Mouse (Mus musculus): ENCODE measurements around the gene Mxra7.
A peak's percentile ranks its signal among the peaks of the same experiment; 100 is the strongest.
"Not testable (repeated sequence)": the region's sequence is repeated elsewhere in the genome, so short reads cannot be mapped to it uniquely, and the experiment has no call there.

Mxra7 gene

DNA sequence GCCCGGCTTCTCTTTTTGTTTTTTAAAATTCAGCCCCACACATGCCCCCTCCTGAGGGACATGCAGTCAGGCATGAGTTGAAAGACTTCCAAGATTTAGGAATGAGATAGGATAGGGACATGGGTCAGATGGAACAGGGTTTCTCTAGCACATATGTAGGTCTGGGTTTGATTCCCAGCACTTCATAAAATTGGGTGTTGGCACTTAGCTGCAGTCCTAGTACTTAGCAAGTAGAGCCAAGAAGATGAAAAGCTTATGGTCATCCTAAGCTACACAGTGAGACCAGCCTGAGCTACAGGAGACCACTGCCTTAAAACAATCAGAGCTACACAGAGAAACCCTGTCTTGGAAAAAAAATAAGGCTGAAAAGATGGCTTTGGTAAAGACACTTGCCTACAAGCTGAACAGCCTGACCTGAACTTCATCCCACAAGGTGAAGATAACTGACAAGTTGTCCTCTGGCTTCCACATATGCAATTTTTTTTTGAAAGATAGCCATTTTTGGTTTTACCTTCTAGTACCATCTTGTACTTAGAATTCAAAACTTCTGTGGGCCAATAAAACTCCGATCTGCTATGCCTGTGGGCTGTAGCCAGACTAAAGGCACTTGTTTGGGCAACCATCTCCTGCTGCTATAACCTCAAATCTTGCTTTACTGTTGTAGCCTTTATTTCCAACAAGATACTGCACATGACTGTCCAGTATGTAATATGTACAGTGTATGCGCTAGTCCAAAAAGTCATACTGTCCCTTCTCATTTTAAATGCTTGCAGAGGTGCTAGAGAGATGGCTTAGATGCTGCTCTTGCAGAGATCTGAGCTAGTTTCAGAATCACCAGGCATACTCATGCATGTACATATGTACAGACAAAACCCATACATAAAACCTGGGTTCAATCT, 19.6 kb upstream of the Mxra7 start:
- no peak for DNase-seq (ENCODE audit: low spot score in 2 of 2)

DNA sequence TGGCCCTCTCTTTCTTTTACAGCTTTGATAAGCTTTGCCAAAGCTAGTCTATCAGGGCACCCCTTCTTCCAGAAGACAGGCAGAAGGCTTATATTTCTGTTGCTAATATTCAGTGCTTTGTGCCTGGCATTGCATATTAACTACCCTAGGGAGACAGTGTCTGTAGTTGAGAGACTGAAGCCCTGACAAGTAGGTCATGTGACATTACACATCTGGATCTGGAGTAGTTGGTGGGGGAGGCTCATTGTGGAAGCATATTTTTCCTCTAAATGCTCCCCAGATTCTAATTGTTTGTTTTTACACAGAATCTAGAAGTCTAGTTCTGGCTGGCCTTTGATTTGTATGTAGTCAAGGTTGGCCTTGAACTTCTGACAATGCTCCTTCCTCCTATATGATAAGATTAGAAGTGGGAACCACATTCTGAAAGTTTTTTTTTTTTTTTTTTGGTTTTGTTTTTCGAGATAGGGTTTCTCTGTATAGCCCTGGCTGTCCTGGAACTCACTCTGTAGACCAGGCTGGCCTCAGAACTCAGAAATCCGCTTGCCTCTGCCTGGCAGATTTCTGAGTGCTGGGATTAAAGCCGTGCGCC, 18.8 kb upstream of the Mxra7 start:
- no peak for DNase-seq (ENCODE audit: low spot score in 2 of 2)

DNA sequence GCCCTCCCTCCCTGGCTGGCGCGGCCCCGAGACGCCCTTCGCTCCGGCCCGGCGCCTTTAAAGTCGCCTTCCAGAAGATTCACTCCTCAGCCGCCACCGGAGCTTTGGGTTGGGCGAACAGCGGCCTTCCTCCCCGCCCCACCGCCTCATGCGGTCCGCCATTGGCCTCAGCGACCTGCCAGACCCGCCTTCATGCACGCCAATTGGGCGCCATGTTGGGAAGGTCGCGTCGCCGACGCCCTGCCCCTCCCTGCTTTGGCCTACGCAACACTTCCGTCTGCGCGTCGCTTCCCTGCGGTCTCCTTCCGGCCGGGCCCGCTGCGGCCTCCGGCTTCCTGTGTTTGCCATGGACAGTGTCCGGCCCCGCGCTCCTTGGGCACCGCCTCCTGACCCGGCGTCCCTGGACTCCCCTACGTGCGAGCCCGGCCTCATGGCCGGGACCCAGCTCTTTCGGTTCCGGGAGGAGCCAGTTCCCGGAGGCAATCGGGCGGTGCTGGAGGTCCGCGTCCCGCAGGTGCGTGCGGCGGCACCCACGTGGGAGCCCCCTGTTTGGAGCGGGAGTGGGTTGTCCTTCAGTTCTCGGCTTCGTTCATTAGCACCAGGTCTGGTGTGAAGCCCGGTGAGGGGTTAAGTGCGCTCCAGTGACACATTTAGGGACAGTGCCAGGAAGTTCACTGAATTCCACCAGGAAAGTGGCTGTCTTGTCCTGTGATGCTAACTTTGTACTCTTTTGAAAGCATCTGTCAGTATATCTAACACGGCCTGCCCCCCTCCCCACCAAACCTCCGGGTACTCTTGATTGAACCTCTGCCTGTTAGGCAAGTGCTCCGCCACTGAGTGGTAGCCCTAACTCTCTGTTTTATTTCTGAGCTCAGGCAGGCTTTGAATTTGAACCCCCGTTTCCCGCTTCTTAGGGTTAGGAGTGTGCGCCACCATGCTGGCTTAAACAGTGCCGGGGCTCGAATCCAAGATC, 15.7 kb upstream of the Mxra7 start, which contains the start of the genes Mettl23 and Jmjd6:
Gene Mettl23, plus strand, starts transcription at position 18 of the 973 bp plus-strand sequence.
Gene Jmjd6, minus strand, starts transcription at position 189 of the 973 bp plus-strand sequence.
- DNase-seq (ENCODE audit: low spot score in 2 of 2) = peak; percentile 94 to 98

DNA sequence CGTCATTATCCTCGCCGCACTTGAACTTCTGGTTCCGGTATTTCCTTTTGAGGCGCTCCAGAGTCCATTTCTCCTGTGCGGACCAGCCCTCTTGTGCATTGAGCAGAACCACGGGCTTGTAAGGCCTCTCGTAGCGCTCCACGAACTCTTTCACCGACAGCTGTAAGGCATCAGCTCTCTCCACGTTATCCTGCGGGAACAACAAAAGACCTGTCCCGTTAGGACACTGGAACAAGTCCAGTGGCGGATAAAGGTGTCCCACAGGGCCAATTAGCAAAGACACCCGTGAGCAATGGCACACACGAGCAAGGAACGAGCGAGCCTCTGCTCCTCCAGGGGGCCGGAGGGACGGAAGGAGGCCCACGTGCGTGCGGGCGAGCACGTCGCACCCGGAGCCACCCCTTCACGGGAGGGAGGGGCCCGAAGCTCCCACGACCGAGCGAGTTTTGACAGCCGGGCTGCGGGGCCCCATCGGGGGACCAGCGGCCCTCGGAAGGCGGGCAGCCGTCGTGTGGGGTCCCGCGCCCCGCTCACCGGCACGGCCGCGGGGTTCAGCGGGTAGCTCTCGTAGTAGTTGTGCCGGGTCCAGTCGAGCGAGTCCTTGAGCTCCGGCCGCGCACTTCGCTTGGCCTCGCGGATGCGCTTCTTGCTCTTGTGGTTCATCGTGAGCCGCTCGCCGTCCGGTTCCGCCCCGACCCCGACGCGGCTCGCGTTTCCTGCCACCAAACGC, 14.8 kb upstream of the Mxra7 start:
- DNase-seq (ENCODE audit: low spot score in 2 of 2) = peak; percentile 39 to 55

DNA sequence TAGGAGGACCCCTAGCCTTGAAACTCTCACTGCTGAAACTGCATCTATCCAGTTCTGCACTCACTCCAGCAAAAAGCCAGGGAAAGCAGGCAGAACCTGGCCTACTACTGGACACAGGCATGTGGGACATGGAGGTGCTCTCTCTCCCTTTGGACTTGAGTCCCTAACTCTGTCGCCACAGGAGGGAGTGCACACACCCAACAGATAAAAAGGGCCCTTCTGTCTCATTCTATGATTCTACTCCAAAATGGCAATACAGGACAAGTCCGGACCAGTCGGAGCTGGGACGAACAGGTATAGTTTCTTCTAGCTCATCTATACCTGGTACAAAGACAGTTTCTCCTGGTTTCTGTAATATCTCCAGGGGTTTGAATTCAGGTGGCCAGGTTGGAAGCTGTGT, 12.9 kb upstream of the Mxra7 start:
- DNase-seq (ENCODE audit: low spot score in 2 of 2) = no peak

DNA sequence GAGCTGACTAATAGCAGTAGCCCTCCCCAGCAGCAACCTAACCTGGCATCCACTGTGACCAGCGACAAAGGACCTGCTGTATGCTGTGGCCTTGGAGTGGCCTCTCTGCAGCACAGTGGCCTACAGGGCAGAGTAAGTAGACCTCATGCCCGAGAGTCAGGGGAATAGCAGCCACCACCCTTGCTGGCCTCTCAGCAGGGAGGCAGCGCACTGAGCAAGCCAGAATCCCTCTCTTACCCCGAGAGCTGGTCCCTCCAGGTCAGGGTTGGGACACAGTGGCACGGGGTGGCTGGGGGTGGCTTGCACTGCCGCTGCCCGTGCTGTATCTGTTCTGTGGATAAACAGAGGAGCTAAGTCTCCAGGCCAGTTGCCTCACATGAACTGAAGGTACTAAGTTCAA, 11.8 kb upstream of the Mxra7 start:
- DNase-seq (ENCODE audit: low spot score in 2 of 2) = no peak

DNA sequence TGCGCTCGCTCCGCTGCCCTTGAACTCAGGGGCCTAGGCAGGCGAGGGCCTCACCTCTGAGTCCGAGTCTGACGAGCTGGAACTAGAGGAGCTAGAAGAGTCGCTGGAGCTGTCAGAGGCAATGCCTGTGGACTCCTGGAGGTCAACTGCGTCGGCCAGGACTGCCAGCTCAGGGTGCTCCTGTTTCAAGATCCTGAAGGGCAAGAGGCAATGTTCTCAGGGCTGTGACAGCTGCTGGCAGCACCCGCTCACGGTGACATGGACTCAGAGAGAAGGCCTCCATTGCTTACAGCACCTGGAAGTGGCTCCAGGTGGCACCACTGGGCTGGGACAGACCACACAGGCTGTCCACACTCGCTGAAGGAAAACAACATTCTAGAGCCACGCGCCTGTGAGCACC, 11.1 kb upstream of the Mxra7 start:
- DNase-seq (ENCODE audit: low spot score in 2 of 2) = no peak

DNA sequence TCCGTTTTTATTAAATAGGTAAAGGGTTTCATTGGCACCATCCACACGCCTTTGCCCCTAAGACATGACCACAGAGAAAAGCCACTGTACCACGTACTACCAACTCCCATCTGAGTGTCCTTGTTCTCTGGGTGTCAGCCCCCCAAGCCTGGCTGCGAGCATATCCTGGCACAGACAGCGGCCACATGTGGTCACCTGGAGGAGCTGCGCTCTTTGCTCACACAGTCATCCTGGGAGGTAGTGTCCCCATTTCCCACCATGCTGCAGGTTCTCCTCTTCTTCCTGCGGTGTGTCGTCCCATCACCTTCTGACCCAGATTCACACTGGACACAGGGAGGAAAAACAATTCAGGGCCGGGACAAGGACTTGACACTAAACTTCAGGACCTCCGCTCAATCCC, 9.6 kb upstream of the Mxra7 start:
- DNase-seq (ENCODE audit: low spot score in 2 of 2) = no peak

DNA sequence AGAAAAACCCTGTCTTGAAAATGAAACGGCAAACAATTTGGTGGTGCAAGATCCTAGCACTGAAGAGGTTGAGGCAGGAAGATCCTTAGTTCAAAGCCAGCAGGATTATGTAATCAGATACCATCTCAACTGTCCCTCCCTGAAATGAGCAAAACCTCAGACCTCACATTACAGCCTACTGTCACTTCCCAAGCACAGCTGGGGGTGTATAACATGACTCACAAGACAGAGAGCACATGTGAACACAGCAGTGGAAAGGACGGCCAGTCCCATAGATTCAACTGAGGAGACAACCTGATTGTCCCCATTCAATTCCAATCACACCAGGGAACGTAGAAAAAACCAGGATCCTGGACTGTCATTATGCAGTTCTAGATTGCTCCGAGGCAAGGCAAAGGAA, 8.4 kb upstream of the Mxra7 start:
- DNase-seq (ENCODE audit: low spot score in 2 of 2) = no peak

DNA sequence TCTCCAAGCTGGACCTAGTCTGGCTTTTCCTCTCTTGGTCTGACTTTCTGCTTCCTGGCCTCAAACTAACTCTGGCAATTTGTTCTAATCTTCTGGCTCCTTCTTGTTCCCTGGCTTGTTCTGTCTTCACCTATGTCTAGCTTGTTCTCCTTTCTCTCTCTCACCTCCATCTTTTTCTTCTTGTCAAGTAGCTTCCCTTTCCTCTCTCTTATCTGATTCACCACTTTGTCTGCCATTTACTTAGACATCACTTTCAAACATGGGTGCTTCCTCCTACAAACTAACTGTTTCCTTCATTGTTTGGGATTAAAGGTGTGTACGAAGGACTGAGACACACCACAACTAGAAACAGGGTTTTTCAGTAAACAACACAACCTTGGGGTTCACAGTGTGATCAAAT, 7.1 kb upstream of the Mxra7 start:
- no peak for DNase-seq (ENCODE audit: low spot score in 2 of 2)

DNA sequence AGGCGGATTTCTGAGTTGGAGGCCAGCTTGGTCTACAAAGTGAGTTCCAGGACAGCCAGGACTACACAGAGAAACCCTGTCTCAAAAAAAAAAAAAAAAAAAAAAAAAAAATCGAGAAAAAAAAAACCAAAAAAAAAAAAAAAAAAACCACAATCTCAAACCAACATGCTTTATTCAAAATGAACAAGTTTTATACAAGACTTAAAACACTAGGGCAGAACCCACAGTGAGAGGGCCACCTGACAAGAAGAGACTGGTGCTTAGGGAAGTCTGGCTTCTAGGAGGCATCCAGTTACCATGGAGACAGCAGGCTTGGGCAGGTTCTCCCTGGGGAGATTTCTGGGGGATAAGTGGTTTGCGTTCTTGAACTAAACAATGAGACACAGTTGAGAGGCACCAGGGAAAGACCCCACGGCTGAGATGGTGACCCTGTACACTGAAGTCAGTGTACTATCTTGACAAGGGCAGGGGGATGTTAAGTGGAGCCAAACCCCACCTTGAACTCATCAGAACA, 4.4 kb upstream of the Mxra7 start:
- peak in 1 of 2 experiments; percentile 43 for DNase-seq (ENCODE audit: low spot score in 2 of 2)

DNA sequence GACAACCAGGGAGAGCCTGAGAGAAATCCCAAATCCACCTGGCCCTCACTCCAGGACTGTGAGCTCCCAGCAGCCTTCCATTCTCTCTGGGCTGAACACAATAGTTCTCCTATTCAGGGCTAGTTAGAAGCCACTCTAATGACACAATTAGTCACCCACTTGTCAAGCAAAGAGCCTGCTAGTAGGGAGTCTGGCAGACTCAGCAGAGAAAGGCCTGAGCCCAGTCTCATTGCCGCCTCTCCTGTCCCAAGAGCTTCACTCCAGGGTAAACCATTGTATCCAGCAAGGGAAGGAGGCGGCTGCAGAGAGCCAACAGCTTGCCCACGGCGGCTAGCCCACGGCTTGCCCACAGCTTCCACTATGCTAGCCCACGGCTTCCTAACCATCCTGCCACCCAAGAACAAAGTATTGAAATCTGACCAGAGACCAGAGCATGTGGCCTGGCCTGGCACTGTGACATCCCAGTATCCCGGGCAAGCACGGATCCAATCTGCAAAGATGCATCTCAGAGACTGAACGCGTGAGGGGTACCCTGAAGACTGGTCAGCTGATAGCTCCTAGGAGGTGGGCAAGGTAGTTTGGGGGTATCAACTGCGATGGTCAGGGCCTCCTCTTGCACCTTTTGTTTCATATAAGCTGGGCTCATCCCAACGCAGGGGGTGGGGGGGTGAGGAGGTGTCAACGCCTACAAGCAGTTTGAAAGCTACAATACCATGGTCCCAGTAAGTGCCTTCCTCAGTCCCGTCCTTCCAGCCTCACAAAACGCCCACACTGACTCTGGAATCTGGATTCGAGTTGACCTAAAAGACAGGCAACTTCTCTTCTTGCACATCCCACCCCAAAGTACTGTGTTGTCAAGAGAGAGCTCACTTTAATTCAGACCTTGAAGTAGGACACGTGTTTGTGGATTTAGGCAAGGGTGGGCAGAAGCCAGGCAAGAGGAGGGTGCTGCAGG, 1.0 kb downstream of the Mxra7 start:
- DNase-seq (ENCODE audit: low spot score in 2 of 2) = no peak

DNA sequence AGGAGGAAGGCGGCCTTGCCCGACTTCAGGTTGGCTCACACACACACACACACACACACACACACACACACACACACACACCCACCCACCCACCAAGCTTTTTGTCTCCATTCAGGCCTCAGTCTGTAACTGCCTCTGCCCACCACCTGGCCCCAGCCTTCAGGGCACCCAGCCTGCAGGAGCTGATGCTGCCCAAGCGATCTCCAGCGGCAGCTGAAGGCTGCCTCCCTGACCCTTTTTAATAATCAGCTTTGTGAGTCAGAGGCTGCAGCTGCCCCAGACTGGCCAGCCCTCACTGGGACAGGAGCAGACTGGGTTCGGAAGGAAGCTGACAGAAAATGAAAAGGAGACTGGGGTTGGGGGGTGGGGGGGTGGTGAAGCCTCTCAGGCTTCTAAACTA, 2.6 kb downstream of the Mxra7 start:
- no peak for DNase-seq (ENCODE audit: low spot score in 2 of 2)

DNA sequence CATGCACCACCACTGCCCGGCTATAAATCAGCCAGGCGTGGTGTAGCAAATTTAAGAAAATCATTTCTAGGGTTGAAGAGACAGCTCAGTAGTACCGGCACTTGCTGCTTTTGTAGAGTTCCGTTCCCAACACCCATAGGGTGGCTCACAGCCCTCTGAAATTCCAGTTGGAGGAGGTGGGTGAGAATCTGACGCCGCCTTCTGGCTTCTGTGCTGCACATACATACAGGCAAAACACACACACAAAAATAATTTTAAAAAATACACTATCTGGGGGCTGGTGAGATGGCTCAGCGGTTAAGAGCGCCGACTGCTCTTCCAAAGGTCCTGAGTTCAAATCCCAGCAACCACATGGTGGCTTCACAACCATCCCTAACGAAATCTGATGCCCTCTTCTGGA, 4.0 kb downstream of the Mxra7 start:
- DNase-seq (ENCODE audit: low spot score in 2 of 2) = not testable (repeated sequence)

DNA sequence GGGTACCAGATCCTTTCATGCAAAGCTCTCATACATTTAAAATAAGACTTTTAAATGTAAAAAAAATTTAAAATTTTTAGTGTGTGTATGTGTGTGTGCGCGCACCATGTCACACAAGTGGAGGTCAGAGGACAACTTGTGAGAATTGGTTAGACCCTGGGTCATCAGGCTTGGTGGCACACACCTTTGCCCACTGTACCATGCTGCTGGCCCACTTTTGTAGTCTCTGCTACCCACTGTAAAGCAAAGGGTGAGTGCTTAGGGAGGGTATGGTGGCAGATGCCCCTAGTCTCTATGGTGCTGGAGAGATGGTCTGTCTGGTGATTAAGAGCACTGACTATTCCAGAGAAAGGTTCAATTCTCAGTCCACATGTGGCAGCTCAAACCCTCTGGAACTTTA, 4.6 kb downstream of the Mxra7 start:
- DNase-seq (ENCODE audit: low spot score in 2 of 2) = no peak

DNA sequence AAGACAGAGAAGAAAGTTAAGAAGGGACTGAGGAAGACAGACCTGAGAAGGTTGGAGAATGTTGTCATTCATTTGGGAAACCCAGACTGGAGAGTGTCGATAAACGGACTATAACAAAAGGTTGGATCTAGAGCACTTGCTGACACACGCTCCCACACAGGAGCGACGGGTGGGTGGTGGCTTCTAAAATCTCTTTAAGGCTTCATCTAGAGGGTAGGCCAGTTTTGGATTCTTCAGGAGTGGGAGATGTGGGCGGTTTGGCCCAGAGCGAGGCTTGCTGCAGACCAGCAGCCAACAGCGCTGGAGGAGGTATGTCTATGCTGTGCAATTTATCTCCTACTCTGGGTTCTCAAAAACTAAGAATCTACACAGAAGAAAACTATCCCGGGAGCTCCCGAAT, 5.2 kb downstream of the Mxra7 start:
- DNase-seq (ENCODE audit: low spot score in 2 of 2) = no peak

DNA sequence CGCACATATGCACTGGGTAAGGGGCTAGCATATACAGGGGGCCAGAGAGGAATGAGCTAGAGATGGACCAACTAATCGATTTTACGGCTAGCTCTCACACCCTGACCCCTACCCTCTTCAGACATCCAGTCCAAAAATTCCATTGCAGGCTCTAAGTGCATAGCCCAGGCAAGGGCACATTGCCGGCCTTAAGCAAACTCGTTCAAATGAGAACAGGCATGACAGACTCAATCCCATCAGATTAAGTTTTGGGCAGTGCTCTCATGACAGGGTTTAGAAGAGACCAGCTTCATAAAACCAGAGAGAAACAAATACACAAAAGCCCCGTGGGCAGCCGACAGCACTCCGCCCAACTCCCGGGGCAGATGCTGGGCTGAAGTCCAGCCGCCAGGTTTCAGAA, 5.6 kb downstream of the Mxra7 start:
- no peak for DNase-seq (ENCODE audit: low spot score in 2 of 2)

DNA sequence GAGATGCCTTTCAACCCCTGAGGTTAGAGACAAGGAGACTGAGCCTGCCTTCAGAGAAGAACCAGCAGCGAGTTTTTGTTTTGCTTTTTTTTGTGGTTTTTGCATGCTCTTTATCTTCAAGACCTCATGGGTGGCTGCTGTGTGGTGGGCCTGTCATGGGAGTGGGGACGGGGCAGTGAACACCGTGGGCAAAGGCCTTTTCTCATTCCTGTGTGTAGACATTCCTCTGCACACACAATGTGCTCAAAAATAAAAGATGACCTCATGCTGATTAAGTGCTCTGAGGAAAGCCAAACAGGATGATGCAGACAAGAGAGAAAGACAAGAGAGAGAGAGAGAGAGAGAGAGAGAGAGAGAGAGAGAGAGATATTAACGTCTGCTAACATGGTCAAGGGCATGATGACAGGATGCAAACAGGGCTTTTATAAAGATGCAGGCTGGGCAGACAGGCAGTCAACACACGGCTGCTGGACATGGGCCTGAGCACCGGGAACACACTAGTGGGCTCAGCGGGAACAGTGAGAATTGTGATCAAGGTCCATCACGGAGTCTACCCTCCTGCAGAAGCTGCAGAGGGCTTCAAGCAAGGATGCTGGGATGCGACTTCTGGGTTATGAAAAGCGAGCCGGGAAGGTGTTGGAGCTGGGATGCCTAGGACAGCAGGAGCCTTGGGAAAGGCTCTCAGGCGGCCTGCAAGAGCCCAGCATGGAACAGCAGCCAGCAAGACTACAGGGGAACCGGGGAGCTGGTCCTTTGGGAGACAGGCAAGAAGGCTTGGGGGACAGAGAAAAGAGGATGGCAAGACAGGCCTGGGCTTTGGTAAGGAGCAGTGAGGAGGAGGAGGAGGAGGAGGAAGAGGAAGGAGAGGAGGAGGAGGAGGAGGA, 6.5 kb downstream of the Mxra7 start:
- DNase-seq (ENCODE audit: low spot score in 2 of 2) = no peak

All from urinary bladder, postnatal 36 days (tissue).